Comparison of ENCODE assay signal across 15 mouse cellular contexts in the genomic region with DNA sequence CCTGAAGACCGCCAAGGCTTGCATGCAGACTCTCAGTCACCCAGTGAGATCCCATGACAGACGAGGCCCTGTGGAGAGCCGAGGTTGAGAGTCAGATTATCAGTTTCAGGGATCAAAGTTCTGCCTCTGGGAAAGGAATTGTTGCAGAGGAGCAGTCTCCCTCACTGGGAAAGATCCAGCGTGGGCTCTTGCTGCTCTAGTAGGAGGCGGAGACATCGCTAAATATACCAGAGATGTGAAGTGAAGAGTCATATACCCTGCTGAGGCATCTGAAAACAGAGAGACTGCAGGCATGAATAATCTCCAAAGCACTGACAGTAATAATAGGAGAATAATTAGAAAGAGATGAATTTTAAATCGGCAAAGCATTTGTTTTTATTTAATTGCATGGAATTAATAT.
"Had no signal": no experiment of that assay in that cellular context is flagged by ENCODE, and none has a peak within 500 bp of the region (broad histone marks: within the 10 kb centered on the region; RNA-seq: fewer than 3 reads in every experiment).

No protein-coding gene starts in this region.

- H3K4me3 ChIP-seq: layer of hippocampus, adult 2 months; limb, embryonic 13.5 days; liver, embryonic 15.5 days; midbrain, embryonic 10.5 days; neural tube, embryonic 12.5 days had no signal

- H3K36me3 ChIP-seq: limb, embryonic 13.5 days; liver, embryonic 15.5 days; midbrain, embryonic 10.5 days; neural tube, embryonic 12.5 days had no signal

- H3K9me3 ChIP-seq: limb, embryonic 13.5 days; liver, embryonic 15.5 days; midbrain, embryonic 10.5 days; neural tube, embryonic 12.5 days had no signal

- H3K27me3 ChIP-seq: liver, embryonic 15.5 days; neural tube, embryonic 12.5 days had no signal

- H3K27ac ChIP-seq: kidney, postnatal 0 days; layer of hippocampus, adult 2 months; limb, embryonic 13.5 days; liver, embryonic 15.5 days; midbrain, embryonic 10.5 days; neural tube, embryonic 12.5 days had no signal

- DNase-seq: kidney, adult 9 months; kidney, postnatal 4 days; lung, adult 2 months; lung, postnatal 36 days; midbrain, embryonic 14.5 days; retina, postnatal 1 day; spleen, adult 18-20 months; thymus, adult 2 months; thymus, postnatal 25 days had no signal
